Mouse (Mus musculus) C2C12 (cell line): ENCODE results near the gene Mmd2.

Experiments
- CTCF ChIP-seq: IDR thresholded peaks from one replicate; pipeline ENCODE4 v1.5.1; 2011; ENCODE audit not compliant: control insufficient read depth, insufficient read depth, insufficient read length
- MAX ChIP-seq: IDR thresholded peaks from one replicate; pipeline ENCODE4 v1.6.1; 2011; ENCODE audit warnings: mild to moderate bottlenecking, control low read depth
- USF1 ChIP-seq: IDR thresholded peaks from one replicate; pipeline ENCODE4 v1.6.1; 2011; ENCODE audit warnings: low read depth, mild to moderate bottlenecking, control low read depth, moderate library complexity

DNA sequence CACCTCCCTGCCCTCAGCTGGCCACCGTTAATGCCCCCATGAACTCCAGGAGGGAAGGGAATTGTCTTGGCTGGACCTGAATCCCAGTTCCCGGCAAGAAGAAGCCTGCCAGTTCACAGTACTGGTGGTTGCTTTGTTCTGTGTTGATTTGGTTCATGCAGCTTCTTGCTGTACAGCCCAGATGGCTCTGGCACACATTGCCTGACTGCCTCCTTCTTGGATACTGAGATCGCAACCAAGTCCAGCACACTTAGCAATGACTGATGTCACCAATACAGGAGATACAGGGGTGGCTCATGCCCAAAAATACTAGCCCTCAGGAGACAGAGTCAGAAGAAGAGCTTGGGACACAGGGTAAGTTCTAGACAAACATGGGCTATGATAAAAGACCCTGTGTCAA, 12.9 kb downstream of the Mmd2 start:
- TF ChIP-seq USF1 (no peak), CTCF (no peak), MAX (no peak)
